8 mouse cellular contexts compared by ENCODE assay signal in genomic region chr2:153345071-153345453, GRCm38 (mm10). TPM values are rescaled to one million over a fixed set of nuclear protein-coding genes. Genes with fewer than 3 reads are reported as not detected.
A peak's percentile ranks its signal among the peaks of the same experiment; 100 is the strongest.
DNase-seq lines count a peak whose midpoint lies in the region; ATAC-seq and TF ChIP-seq lines count a peak whose summit lies in the region.

No protein-coding gene starts in this region.

- intact Hi-C loops in left cerebral cortex, postnatal 10 days (cut with DNase I): no loop called here

- peaks cover 7% of the 10 kb centered on the region; the same call in 1 of the 2 replicates for H3K36me3 ChIP-seq in kidney, embryonic 16.5 days (ENCODE audit: insufficient read depth, low read length)
- peaks cover 10% of the 10 kb centered on the region for H3K36me3 ChIP-seq in ES-Bruce4 (ENCODE audit: control insufficient read depth, insufficient read depth, low read length, poor library complexity, severe bottlenecking)
- peaks cover 13% of the 10 kb centered on the region for H3K36me3 ChIP-seq in limb, embryonic 15.5 days
- no peaks in the 10 kb centered on the region for H3K36me3 ChIP-seq in stomach, postnatal 0 days (ENCODE audit: control insufficient read depth, insufficient read depth, low read length)

- TF ChIP-seq CTCF in ES-Bruce4 (IDR thresholded peaks at IDR 0.05; ENCODE audit: low read depth, low read length): no peak
- TF ChIP-seq CTCF in stomach, postnatal 0 days (IDR thresholded peaks at IDR 0.05; ENCODE audit: low read depth): no peak

- TF ChIP-seq POLR2A in ES-Bruce4 (IDR thresholded peaks at IDR 0.05; ENCODE audit: insufficient read depth, low read length): peak; percentile 7

- peak overlapping the region; percentile 75 for H3K4me3 ChIP-seq in kidney, embryonic 16.5 days (ENCODE audit: low read length)
- peak overlapping the region; percentile 78 for H3K4me3 ChIP-seq in ES-Bruce4 (ENCODE audit: low read depth, low read length)
- peak overlapping the region; percentile 93 for H3K4me3 ChIP-seq in limb, embryonic 15.5 days
- H3K4me3 ChIP-seq in stomach, postnatal 0 days (ENCODE audit: low read depth, low read length): peak overlapping the region; percentile 92

- peaks cover 26% of the 10 kb centered on the region for H3K4me1 ChIP-seq in kidney, embryonic 16.5 days (ENCODE audit: insufficient read depth, low read length)
- H3K4me1 ChIP-seq in ES-Bruce4 (ENCODE audit: control insufficient read depth, insufficient read depth, low read length): no peaks in the 10 kb centered on the region
- H3K4me1 ChIP-seq in limb, embryonic 15.5 days: peaks cover 22% of the 10 kb centered on the region
- no peaks in the 10 kb centered on the region; the same call in 1 of the 2 replicates for H3K4me1 ChIP-seq in stomach, postnatal 0 days (replicated peaks; ENCODE audit: control insufficient read depth, insufficient read depth)

- no peak for DNase-seq in kidney, adult 11 months
- no peak for DNase-seq in stomach, postnatal 0 days (ENCODE audit: low spot score)
- no peak for DNase-seq in T-cell, adult 2 months (ENCODE audit: low spot score)
- DNase-seq in left cerebral cortex, postnatal 10 days (ENCODE audit: extremely low spot score in 1 of 2, low spot score in 2 of 2): no peak

- H3K27me3 ChIP-seq in kidney, embryonic 16.5 days (ENCODE audit: insufficient read depth, low read length): no peaks in the 10 kb centered on the region
- no peaks in the 10 kb centered on the region for H3K27me3 ChIP-seq in ES-Bruce4 (ENCODE audit: control insufficient read depth, insufficient read depth, low read length, poor library complexity, severe bottlenecking)
- no peaks in the 10 kb centered on the region for H3K27me3 ChIP-seq in limb, embryonic 15.5 days
- H3K27me3 ChIP-seq in stomach, postnatal 0 days (ENCODE audit: control insufficient read depth, insufficient read depth, low read length): no peaks in the 10 kb centered on the region

- 3% methylated on average over 11 of the region's 11 CpGs for WGBS in kidney, embryonic 16.5 days
- WGBS in limb, embryonic 15.5 days: 5% methylated on average over 11 of the region's 11 CpGs
- WGBS in stomach, postnatal 0 days: 2% methylated on average over 11 of the region's 11 CpGs

- H3K9ac ChIP-seq in kidney, embryonic 16.5 days (replicated peaks; ENCODE audit: low read length): peak overlapping the region; percentile 77
- H3K9ac ChIP-seq in ES-Bruce4 (ENCODE audit: low read depth, poor library complexity, severe bottlenecking): peak overlapping the region; percentile 74
- peak overlapping the region; percentile 44 for H3K9ac ChIP-seq in limb, embryonic 15.5 days
- peak overlapping the region; percentile 66 for H3K9ac ChIP-seq in stomach, postnatal 0 days (ENCODE audit: low read length)

- no peak for ATAC-seq in kidney, embryonic 16.5 days (ENCODE audit: low FRiP score, low TSS enrichment)
- peak; percentile 9 for ATAC-seq in erythroid progenitor cell, adult 5-6 weeks (replicated peaks; ENCODE audit: low FRiP score, poor library complexity, severe bottlenecking)
- ATAC-seq in limb, embryonic 15.5 days (ENCODE audit: insufficient number of reproducible peaks, low FRiP score, low TSS enrichment, low read depth): no peak
- ATAC-seq in stomach, postnatal 0 days (ENCODE audit: low FRiP score, low TSS enrichment): no peak

- H3K9me3 ChIP-seq in kidney, embryonic 16.5 days (ENCODE audit: low read length): no peaks in the 10 kb centered on the region
- no peaks in the 10 kb centered on the region for H3K9me3 ChIP-seq in ES-Bruce4 (replicated peaks; ENCODE audit: control insufficient read depth, insufficient read depth, low read length, poor library complexity, severe bottlenecking)
- no peaks in the 10 kb centered on the region for H3K9me3 ChIP-seq in limb, embryonic 15.5 days
- no peaks in the 10 kb centered on the region for H3K9me3 ChIP-seq in stomach, postnatal 0 days (ENCODE audit: control insufficient read depth, low read length)

- H3K27ac ChIP-seq in kidney, embryonic 16.5 days (ENCODE audit: low read length): peak overlapping the region; percentile 82
- peak overlapping the region; percentile 71 for H3K27ac ChIP-seq in ES-Bruce4 (ENCODE audit: insufficient read depth, low read length)
- H3K27ac ChIP-seq in limb, embryonic 15.5 days: peak overlapping the region; percentile 100
- H3K27ac ChIP-seq in stomach, postnatal 0 days (replicated peaks): peak overlapping the region; percentile 61

- H3K4me2 ChIP-seq in kidney, embryonic 16.5 days (replicated peaks; ENCODE audit: low read depth, low read length): peak overlapping the region; percentile 74
- peak overlapping the region; percentile 54 for H3K4me2 ChIP-seq in limb, embryonic 15.5 days
- peak overlapping the region; percentile 65 for H3K4me2 ChIP-seq in stomach, postnatal 0 days (replicated peaks; ENCODE audit: low read depth)

- no peak for TF ChIP-seq EP300 in ES-Bruce4 (IDR thresholded peaks at IDR 0.05; ENCODE audit: insufficient read depth, low read depth, low read length)
- TF ChIP-seq EP300 in stomach, postnatal 0 days (optimal IDR thresholded peaks at IDR 0.05): no peak

RNA-seq across cellular contexts. Expression of gene Asxl1, which starts 0.6 kb away (rescaled TPM):
- polyA plus RNA-seq in kidney, embryonic 16.5 days (2015; fragmentation: Nextera tagmentation; extraction: Ambion mirVana): 11.6 and 11.7 TPM in 2 replicates
- polyA plus RNA-seq in ES-Bruce4 (2011; ENCODE audit: insufficient read depth, insufficient read length, low read depth, missing spikeins): 55.7 and 63.3 TPM in 2 replicates
- total RNA-seq in erythroid progenitor cell, adult 5-6 weeks (2015; ENCODE audit: low replicate concordance): 37.5 and 37.7 TPM in 2 replicates
- total RNA-seq in erythroid progenitor cell, adult 5-6 weeks (2017; ENCODE audit: low replicate concordance): 43.1 and 57.7 TPM in 2 replicates
- 9.6 and 10.5 TPM in 2 replicates for polyA plus RNA-seq in limb, embryonic 15.5 days (2015; fragmentation: Nextera tagmentation; extraction: Ambion mirVana)
- polyA plus RNA-seq in stomach, postnatal 0 days (2015; fragmentation: Nextera tagmentation; extraction: Ambion mirVana): 5.9 TPM in 2 replicates
- total RNA-seq in left cerebral cortex, postnatal 10 days (2021): 10 to 100 TPM; 38.8 to 41.5 TPM

RNA-seq across cellular contexts. Expression of gene Kif3b, which starts 53.8 kb away (rescaled TPM):
- polyA plus RNA-seq in kidney, embryonic 16.5 days (2015; fragmentation: Nextera tagmentation; extraction: Ambion mirVana): 8.9 TPM in 2 replicates
- 14.7 and 16.8 TPM in 2 replicates for polyA plus RNA-seq in ES-Bruce4 (2011; ENCODE audit: insufficient read depth, insufficient read length, low read depth, missing spikeins)
- total RNA-seq in erythroid progenitor cell, adult 5-6 weeks (2015; ENCODE audit: low replicate concordance): 2.5 and 3.2 TPM in 2 replicates
- 1.4 and 4.9 TPM in 2 replicates for total RNA-seq in erythroid progenitor cell, adult 5-6 weeks (2017; ENCODE audit: low replicate concordance)
- polyA plus RNA-seq in limb, embryonic 15.5 days (2015; fragmentation: Nextera tagmentation; extraction: Ambion mirVana): 4.8 and 6.7 TPM in 2 replicates
- polyA plus RNA-seq in stomach, postnatal 0 days (2015; fragmentation: Nextera tagmentation; extraction: Ambion mirVana): 3.1 and 3.2 TPM in 2 replicates
- 10 to 100 TPM; 91.6 to 94.6 TPM for total RNA-seq in left cerebral cortex, postnatal 10 days (2021)
